8 mouse cellular contexts compared by ENCODE assay signal in the genomic region with DNA sequence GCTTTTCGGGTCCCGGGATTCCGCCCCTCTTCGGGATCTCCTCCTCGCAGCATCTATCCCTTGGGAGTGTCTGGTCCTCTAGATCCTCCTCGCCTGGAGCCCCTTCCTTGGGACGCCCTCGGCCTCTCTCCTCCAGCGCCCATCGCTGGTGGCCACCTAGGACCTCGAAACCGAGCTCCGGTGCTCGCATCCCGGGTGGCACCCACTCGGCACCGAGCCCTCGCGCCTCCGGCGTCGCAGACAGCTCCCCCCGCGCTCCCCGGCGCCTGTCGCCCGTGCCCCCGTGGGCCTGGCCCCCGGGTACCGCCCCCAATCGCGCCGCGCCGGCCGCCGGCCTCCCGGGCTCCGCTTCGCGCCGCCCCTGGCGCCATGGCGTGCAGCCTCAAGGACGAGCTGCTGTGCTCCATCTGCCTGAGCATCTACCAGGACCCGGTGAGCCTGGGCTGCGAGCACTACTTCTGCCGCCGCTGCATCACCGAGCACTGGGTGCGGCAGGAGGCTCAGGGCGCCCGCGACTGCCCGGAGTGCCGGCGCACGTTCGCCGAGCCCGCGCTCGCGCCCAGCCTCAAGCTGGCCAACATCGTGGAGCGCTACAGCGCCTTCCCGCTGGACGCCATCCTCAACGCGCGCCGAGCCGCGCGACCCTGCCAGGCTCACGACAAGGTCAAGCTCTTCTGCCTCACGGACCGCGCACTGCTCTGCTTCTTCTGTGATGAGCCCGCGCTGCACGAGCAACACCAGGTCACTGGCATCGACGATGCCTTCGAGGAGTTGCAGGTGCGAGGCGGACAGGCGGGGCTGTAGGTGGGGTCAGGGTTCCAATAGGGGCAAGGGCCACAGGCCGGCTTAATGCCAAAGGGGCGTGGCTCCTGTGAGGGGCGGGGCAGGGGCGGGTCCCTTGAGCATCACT. TPM values are rescaled to one million over a fixed set of nuclear protein-coding genes. Genes with fewer than 3 reads are reported as not detected.
A peak's percentile ranks its signal among the peaks of the same experiment; 100 is the strongest.
DNase-seq lines count a peak whose midpoint lies in the region; ATAC-seq and TF ChIP-seq lines count a peak whose summit lies in the region.

No protein-coding gene starts in this region.

- peak overlapping the region; percentile 70 for H3K4me2 ChIP-seq in CH12.LX (ENCODE audit: insufficient read depth, low read depth, poor library complexity, severe bottlenecking)
- peak overlapping the region; percentile 88 for H3K4me2 ChIP-seq in heart, embryonic 14.5 days (ENCODE audit: low read length)
- H3K4me2 ChIP-seq in kidney, postnatal 0 days (ENCODE audit: low read length), result peak overlapping the region; percentile 99
- peak overlapping the region; percentile 95 for H3K4me2 ChIP-seq in lung, postnatal 0 days (replicated peaks; ENCODE audit: low read depth, low read length)

- peaks cover 8 to 12% of the 10 kb centered on the region in 2 experiments for H3K4me1 ChIP-seq in CH12.LX (ENCODE audit: control insufficient read depth in 1 of 2, insufficient read depth in 2 of 2)
- peaks cover 5 to 7% of the 10 kb centered on the region in 2 experiments; a peak in 3 of 4 replicates for H3K4me1 ChIP-seq in heart, embryonic 14.5 days (ENCODE audit: control insufficient read depth in 2 of 2, insufficient read depth in 2 of 2, low read length in 2 of 2)
- 0 out of 2 replicates have a peak, but pooled peaks cover 3% of the 10 kb centered on the region for H3K4me1 ChIP-seq in kidney, postnatal 0 days (replicated peaks; ENCODE audit: insufficient read depth, low read length)
- peaks cover 11% of the 10 kb centered on the region; the same call in 1 of the 2 replicates for H3K4me1 ChIP-seq in lung, postnatal 0 days (ENCODE audit: insufficient read depth, low read depth, low read length)

- no peaks in the 10 kb centered on the region for H3K79me2 ChIP-seq in CH12.LX (replicated peaks; ENCODE audit: control insufficient read depth, extremely low read depth, insufficient read depth, poor library complexity, severe bottlenecking)

- peaks cover 0 to 8% of the 10 kb centered on the region in 2 experiments for H3K36me3 ChIP-seq in CH12.LX (replicated peaks in 1 of 2; ENCODE audit: control insufficient read depth in 1 of 2, insufficient read depth in 1 of 2, low read length in 1 of 2)
- no peaks in the 10 kb centered on the region; the same call in 1 of the 2 replicates for H3K36me3 ChIP-seq in heart, embryonic 14.5 days (ENCODE audit: control insufficient read depth, insufficient read depth, low read length)
- no peaks in the 10 kb centered on the region for H3K36me3 ChIP-seq in kidney, postnatal 0 days (ENCODE audit: insufficient read depth, low read length)
- no peaks in the 10 kb centered on the region for H3K36me3 ChIP-seq in lung, postnatal 0 days (ENCODE audit: insufficient read depth, low read length)

- peak overlapping the region; percentile 77 for H3K9ac ChIP-seq in CH12.LX (ENCODE audit: insufficient read depth, low read depth)
- peak overlapping the region; percentile 63 for H3K9ac ChIP-seq in heart, embryonic 14.5 days (ENCODE audit: low read length)
- peak overlapping the region; percentile 67 for H3K9ac ChIP-seq in kidney, postnatal 0 days (ENCODE audit: low read depth, low read length)
- peak overlapping the region; percentile 41 for H3K9ac ChIP-seq in lung, postnatal 0 days (replicated peaks; ENCODE audit: low read depth)

- dilution Hi-C loops in CH12.LX (cut with MboI; ENCODE audit: extremely low pct_ligation_motif_present, extremely low pct_unique_long_range_greater_than_20kb, low sequenced_read_pairs), result no loop called here

- H3K27ac ChIP-seq in CH12.LX (ENCODE audit: insufficient read depth, low read depth), result no peak overlapping the region
- peak overlapping the region in 1 of 2 experiments; percentile 39; a peak in 1 of 4 replicates for H3K27ac ChIP-seq in heart, embryonic 14.5 days (replicated peaks in 1 of 2; ENCODE audit: control insufficient read depth in 1 of 2, insufficient read depth in 1 of 2, low read depth in 2 of 2, low read length in 2 of 2)
- H3K27ac ChIP-seq in kidney, postnatal 0 days, result peak overlapping the region; percentile 51; the same call in 1 of the 2 replicates
- no peak overlapping the region for H3K27ac ChIP-seq in lung, postnatal 0 days (ENCODE audit: low read length)

- peak; percentile 49 for DNase-seq in CH12.LX (ENCODE audit: extremely low read depth)
- DNase-seq in adrenal gland, adult 18-20 months (ENCODE audit: low spot score in 2 of 2), result peak; percentile 65 to 68
- DNase-seq in embryo, embryonic 9.5 days (ENCODE audit: extremely low spot score), result peak; percentile 81
- no peak for DNase-seq in kidney, postnatal 0 days (ENCODE audit: low spot score)
- peak; percentile 23 for DNase-seq in lung, postnatal 0 days (ENCODE audit: low spot score)
- peak; percentile 38 for DNase-seq in ovary, postnatal 14 days (ENCODE audit: low spot score)
- peak; percentile 37 for DNase-seq in thymus, postnatal 25 days

- TF ChIP-seq CTCF in CH12.LX (conservative IDR thresholded peaks at IDR 0.05 in 1 of 2, IDR thresholded peaks at IDR 0.05 in 1 of 2; ENCODE audit: low read depth in 2 of 2, low read length in 2 of 2), result no peak
- TF ChIP-seq CTCF in kidney, postnatal 0 days (IDR thresholded peaks at IDR 0.05; ENCODE audit: low read depth), result no peak
- no peak for TF ChIP-seq CTCF in lung, postnatal 0 days (IDR thresholded peaks at IDR 0.05)

- in situ Hi-C loops in CH12.LX (cut with MboI; ENCODE audit: low pct_ligation_motif_present, low pct_unique_long_range_greater_than_20kb, low sequenced_read_pairs), result no loop called here

- peaks cover 3% of the 10 kb centered on the region for H3K9me3 ChIP-seq in CH12.LX (replicated peaks; ENCODE audit: low read length)
- H3K9me3 ChIP-seq in heart, embryonic 14.5 days (ENCODE audit: control insufficient read depth, low read length), result peaks cover 4% of the 10 kb centered on the region
- no peaks in the 10 kb centered on the region for H3K9me3 ChIP-seq in kidney, postnatal 0 days (replicated peaks; ENCODE audit: low read length)
- H3K9me3 ChIP-seq in lung, postnatal 0 days (ENCODE audit: low read length), result no peaks in the 10 kb centered on the region

- TF ChIP-seq EP300 in CH12.LX (IDR thresholded peaks at IDR 0.05; ENCODE audit: low read length), result no peak
- no peak for TF ChIP-seq EP300 in lung, postnatal 0 days (IDR thresholded peaks at IDR 0.05)

- TF ChIP-seq POLR2A in CH12.LX (IDR thresholded peaks at IDR 0.05; ENCODE audit: low read depth, low read length), result no peak

- no peaks in the 10 kb centered on the region for H3K27me3 ChIP-seq in CH12.LX (replicated peaks)
- no peaks in the 10 kb centered on the region; the same call in 1 of the 2 replicates for H3K27me3 ChIP-seq in heart, embryonic 14.5 days (ENCODE audit: control insufficient read depth, insufficient read depth, low read length)
- H3K27me3 ChIP-seq in kidney, postnatal 0 days (ENCODE audit: insufficient read depth, low read length), result no peaks in the 10 kb centered on the region
- H3K27me3 ChIP-seq in lung, postnatal 0 days (replicated peaks; ENCODE audit: insufficient read depth, low read length), result no peaks in the 10 kb centered on the region

- under 1% methylated on average over 94 of the region's 94 CpGs for WGBS in heart, embryonic 14.5 days
- WGBS in kidney, postnatal 0 days, result under 1% methylated on average over 92 of the region's 94 CpGs
- under 1% methylated on average over 90 of the region's 94 CpGs for WGBS in lung, postnatal 0 days

- no peak for TF ChIP-seq RAD21 in CH12.LX (IDR thresholded peaks at IDR 0.05; ENCODE audit: low read depth, low read length)

- ATAC-seq in heart, embryonic 14.5 days (ENCODE audit: insufficient number of reproducible peaks, insufficient read depth, low FRiP score, low read depth), result peak; percentile 35
- ATAC-seq in kidney, postnatal 0 days (replicated peaks; ENCODE audit: low FRiP score, low read depth), result peak; percentile 53
- ATAC-seq in lung, postnatal 0 days, result peak; percentile 51

- peak overlapping the region; percentile 54 to 71 (median 67) for H3K4me3 ChIP-seq in CH12.LX (replicated peaks in 1 of 3; ENCODE audit: low read depth in 2 of 3, low read length in 2 of 3, poor library complexity in 1 of 3)
- H3K4me3 ChIP-seq in heart, embryonic 14.5 days (ENCODE audit: control insufficient read depth in 1 of 2, insufficient read depth in 1 of 2, low read depth in 1 of 2, low read length in 2 of 2), result peak overlapping the region; percentile 60 to 83
- H3K4me3 ChIP-seq in kidney, postnatal 0 days (replicated peaks; ENCODE audit: low read depth, low read length), result peak overlapping the region; percentile 68
- H3K4me3 ChIP-seq in lung, postnatal 0 days (ENCODE audit: low read depth, low read length), result peak overlapping the region; percentile 71

TF ChIP-seq in CH12.LX, 34 proteins besides CTCF, POLR2A, EP300 and RAD21:
- TF ChIP-seq MXI1 (IDR thresholded peaks at IDR 0.05; ENCODE audit: low read depth, low read length) (peak; percentile 63), ZMIZ1 (IDR thresholded peaks at IDR 0.05; ENCODE audit: low read depth, low read length) (no peak; the same call in 1 of the 2 replicates), HCFC1 (IDR thresholded peaks at IDR 0.05; ENCODE audit: low read depth, low read length) (0 out of 2 replicates have a peak, but pooled peaks have one; percentile 19), BHLHE40 (IDR thresholded peaks at IDR 0.05; ENCODE audit: low read depth, low read length) (0 out of 2 replicates have a peak, but pooled peaks have one; percentile 28), SIN3A (IDR thresholded peaks at IDR 0.05; ENCODE audit: low read length) (no peak), NRF1 (IDR thresholded peaks at IDR 0.05; ENCODE audit: low read depth, low read length) (no peak), MAX (IDR thresholded peaks at IDR 0.05; ENCODE audit: low read length) (peak; percentile 88), ZNF384 (IDR thresholded peaks at IDR 0.05; ENCODE audit: low read depth, low read length) (no peak)

RNA-seq across cellular contexts. Expression of gene Trim62, which starts 0.7 kb away (rescaled TPM):
- total RNA-seq in CH12.LX (2012; rRNA removed) (0.98 and 1.1 TPM in 2 replicates), CH12.LX (2014; rRNA removed) (0.40 and 0.46 TPM in 2 replicates)
- 1.8 and 2.7 TPM in 2 replicates for polyA plus RNA-seq in CH12.LX (2012; ENCODE audit: insufficient read length, low read depth)
- 1 to 10 TPM; 4.5 to 8.8 TPM for total RNA-seq in adrenal gland, adult 18-20 months (2021)
- polyA plus RNA-seq in heart, embryonic 14.5 days (2014; fragmentation: Nextera tagmentation; extraction: Ambion mirVana), result 3.5 and 3.6 TPM in 2 replicates
- 5.4 and 6.2 TPM in 2 replicates for polyA plus RNA-seq in kidney, postnatal 0 days (2015; fragmentation: Nextera tagmentation; extraction: Ambion mirVana)
- 2.5 and 3.3 TPM in 2 replicates for polyA plus RNA-seq in lung, postnatal 0 days (2015; fragmentation: Nextera tagmentation; extraction: Ambion mirVana)
